Mouse (Mus musculus) spleen, postnatal 10 days (tissue): ENCODE measurements around the gene Gm20458.

Experiments
- DNase-seq, 2 experiments: peaks; one replicate each; pipeline ENCODE4 v3.0.0; 2021 to 2022; ENCODE audit warnings: low spot score in 2 of 2

Gm20458 gene

DNA sequence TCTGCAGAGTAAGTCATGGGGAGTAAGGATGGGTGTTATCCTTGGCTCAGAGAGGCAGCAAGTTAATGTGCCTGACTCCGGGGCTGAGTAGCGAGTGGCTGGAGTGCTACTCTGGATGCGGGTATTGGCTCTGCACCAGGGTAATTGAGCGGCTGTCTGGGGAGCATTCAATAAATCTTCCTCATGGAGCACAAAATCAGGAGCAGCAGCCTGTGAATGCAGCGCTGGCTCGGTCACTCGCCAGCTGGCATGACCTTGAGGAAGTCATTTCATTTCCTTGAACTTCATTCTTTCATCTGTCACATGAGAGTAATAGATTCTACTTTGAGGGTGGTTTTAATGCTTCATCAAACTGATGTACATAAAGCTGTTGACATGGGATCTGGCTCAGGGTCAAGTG is 39.7 kb downstream of the Gm20458 start:
- no peak for DNase-seq

DNA sequence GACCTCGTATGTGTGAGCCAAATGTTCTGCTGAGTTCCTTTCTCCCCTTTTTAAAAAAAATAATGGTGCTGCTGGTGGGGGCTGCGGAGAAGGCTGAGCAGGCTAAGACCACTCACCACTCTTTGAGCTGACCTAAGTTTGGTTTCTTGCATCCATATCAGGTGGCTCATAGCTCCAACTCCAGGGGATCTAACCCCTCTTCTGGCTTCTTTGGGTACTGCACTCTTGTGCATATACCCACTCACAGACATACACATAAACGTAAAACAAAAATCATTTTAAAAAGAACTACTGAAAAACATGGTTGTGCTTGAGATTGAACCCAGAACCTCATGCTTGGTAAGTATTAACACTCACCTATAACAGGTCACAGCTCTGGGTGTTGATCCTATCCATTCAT is 44.2 kb downstream of the Gm20458 start:
- DNase-seq: no peak

DNA sequence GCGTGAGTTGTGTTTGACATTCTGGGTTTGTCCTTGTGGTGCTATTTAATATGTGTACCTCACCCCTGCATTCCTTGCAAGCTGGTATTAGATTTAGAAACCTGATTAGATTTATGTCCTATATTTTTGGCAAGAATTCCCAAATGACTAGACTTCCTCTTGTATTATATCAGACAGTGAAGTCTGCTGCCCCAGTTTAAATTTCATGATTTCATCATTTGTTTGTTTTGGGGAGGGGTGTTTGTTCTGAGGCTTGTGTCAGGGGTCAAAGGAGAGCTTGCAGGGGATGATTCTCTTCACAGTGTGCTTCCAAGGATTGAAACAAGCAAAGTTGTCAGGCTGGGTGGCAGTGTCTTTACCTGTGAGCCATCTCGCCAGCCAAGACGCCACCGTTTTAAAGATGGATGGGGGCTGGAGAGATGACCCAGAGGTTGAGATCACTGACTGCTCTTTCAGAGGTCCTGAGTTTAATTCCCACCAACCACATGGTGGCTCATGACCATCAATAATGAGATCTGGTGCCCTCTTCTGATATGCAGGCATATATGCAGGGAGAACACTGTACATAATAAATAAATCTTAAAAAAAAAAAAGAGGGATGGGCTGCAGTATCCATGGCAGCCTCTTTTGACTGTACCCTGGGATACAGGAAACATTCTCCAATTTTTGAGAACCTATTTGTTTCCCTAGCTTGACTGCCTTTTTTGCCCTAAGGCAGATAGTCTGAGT is 45.0 kb downstream of the Gm20458 start:
- no peak for DNase-seq

DNA sequence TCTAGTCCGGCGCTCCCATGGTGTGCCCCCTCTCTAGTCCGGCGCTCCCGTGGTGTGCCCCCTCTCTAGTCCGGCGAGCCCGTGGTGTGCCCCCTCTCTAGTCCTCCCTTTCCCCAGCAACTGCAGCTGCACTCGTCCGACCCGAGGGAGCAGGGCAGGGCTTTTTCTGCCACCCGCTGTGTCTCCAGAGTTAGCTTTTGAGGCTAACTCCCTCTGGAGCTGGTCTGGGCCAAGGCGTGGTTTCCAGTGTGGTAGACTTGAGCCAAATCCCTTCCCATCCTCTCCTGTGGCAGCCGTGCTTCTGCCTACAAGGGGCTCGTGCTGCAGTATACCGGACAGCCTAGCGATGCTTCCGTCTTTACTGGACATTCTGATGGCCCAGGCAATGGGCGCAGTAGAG is 47.0 kb downstream of the Gm20458 start:
- no peak for DNase-seq

DNA sequence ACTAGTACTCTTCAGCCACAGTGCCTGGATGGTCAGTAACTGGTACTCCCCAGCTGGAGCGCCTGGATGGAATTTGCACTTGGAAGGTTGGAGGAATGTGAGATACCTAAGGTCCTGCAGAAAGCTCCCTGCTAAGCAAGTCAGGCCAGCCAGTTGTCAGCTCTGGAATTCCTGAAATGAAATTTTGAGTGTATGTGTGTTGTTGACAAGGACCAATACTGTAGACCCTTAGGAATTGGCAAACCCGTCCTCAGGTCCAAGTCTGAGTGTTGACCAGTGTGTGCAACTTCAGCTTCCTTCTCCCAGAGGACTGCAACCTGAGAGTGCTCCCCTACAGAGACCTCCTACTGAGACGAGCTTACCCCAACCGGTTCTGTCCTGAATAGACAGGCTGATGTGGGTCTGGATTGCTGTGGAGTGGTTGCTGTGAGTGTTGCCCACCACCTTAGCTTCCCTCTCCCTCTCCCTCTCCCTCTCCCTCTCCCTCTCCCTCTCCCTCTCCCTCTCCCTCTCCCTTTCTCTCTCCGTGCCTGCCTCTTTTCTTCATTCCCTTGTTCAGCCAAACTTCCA is 49.9 kb downstream of the Gm20458 start:
- DNase-seq: no peak

DNA sequence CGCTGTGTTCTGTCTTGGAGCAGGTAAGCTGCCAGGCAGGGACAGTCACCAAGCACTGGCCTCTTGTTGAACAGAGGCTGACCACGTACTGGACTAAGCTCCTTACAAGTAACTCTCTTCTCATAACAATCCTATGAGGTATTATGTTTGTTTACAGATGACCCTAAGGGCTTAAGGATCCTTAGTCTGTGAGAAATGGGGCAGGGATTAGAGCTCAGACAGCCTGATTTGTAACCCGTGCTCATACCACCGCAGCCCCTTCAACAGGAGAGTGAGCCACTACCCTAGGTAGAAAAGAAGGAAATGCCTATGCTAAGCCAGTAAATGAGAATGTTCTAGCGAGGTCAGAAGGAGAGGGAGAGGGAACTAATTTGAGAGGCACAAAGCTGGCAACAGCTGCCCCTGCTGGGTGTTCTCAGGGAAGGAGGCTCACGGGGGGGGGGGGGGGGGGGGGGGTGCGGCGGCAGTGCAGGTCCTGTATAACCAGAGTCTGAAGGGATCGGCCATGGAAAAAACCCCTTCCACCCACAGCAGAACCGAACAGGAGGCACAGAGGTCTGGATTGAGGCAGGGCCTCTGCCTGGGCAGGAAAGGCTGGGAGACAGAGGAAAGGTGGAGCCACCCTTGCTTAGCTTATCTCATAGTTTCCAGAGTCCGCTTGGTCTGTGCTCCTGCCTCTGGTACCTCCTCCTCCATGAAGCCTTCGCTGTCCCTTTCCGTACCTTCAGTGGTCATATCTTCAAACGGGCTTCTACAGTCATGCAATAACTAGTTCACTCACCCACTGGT is 51.5 kb downstream of the Gm20458 start:
- no peak for DNase-seq

DNA sequence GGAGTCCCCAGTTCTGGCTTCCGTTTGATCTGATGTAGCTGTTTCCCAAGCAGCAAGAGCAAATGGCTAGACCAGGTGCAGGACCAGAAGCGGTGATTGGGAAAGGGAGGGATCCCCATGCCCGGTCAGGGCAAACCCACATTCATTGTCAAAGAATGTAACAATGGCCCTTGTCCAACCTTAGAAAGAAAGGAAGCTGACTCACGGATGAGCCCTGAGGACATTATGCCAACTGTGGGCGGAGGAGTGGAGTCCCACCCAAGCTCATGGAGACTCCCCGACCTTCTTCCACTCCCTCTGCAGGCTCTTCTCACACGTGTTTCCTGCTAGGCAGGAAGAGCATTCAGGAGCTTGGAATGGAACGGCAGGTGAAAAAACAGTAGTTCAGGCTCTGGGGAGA is 52.6 kb downstream of the Gm20458 start:
- DNase-seq: no peak

DNA sequence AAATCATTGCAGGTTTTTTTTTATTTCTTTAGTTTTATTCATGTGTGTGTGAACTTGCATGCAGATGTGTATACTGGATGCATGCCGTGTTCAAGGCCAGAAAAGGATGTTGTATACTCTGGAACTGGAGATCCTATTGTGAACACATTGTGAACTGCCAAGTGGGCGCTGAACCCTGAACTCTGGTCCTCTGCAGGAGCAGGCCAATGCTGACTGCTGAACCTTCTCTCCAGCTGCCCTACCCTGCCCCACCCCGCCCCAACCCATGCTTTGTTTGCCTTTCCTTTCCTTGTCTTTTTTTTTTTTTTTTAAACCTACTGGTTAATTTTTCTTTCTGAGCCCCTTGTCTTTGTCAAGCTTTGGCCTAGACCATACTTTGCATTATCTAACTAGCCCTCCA is 54.1 kb downstream of the Gm20458 start:
- no peak for DNase-seq

DNA sequence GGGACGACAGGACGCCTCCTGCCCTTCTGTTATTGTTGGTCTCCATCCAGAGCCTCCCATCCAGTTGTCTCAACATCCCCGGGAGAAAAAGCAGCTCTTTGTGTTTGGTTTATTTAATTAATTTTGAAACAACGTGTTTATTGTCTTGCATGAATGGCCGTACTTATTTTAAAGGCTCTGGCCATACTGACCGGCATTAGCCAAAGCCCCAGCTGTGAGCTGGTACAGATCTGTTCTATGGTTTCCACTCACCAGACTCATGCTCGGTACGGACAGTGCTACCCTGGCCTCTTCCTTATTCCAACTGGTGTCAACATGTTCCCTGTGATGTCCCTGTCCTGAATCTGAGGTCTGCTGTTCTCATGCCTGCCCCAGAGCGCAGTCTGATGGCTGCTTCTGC is 55.1 kb downstream of the Gm20458 start:
- DNase-seq: no peak

DNA sequence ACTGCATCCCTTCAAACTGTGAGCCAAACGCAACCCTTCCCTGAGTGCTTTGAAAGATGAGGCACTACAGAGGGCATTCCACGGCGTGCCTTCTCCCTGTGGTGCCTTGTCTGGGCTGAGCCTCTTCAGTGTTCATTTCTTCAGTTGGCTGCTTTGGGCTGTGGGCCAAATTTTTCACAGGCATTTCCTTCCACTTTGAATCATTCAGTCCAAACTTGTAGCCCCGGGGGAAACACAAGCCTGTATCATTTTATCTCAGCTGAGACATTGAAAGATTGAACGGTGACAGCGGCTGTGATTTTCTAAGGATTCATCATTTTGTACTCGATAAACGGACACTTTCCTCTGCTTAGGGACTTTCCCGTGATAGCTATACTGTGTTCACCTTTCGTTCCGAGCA is 55.8 kb downstream of the Gm20458 start:
- DNase-seq: no peak

DNA sequence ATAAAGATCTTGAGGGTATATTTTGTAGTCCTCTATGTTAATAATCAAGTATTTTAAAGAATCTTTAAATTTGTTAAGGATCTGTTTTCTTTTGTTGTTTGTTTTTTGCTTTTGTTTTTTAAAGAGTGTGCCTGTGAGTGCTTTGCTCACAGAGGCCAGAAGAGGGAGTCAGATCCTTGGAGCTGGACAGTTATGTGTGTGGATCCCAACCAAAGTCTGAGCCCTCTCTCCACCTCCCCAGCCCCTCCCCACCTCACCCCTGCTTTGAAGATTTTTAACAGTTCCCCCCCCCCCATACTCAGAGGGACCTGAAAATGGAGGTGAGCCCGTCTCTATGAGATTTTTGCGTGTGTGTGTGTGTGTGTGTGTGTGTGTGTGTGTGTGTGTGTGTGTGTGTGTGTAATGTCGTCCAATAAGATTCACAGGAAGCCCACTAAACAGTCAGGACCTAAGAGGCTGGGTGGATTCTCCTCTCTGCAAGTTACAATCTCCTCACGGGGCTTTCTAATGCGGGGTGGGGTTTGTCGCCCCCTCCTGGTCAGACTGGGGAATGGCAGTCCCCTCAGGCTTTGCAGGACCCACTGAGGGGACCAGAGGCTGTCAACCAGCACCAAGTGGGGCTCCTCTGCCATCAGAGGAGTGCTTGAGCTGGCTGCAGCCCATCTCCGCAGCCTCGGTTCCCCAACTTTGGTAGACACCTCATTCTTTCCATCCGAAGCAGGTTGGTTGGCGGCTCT is 56.9 kb downstream of the Gm20458 start:
- DNase-seq: peak; percentile 42 to 63

DNA sequence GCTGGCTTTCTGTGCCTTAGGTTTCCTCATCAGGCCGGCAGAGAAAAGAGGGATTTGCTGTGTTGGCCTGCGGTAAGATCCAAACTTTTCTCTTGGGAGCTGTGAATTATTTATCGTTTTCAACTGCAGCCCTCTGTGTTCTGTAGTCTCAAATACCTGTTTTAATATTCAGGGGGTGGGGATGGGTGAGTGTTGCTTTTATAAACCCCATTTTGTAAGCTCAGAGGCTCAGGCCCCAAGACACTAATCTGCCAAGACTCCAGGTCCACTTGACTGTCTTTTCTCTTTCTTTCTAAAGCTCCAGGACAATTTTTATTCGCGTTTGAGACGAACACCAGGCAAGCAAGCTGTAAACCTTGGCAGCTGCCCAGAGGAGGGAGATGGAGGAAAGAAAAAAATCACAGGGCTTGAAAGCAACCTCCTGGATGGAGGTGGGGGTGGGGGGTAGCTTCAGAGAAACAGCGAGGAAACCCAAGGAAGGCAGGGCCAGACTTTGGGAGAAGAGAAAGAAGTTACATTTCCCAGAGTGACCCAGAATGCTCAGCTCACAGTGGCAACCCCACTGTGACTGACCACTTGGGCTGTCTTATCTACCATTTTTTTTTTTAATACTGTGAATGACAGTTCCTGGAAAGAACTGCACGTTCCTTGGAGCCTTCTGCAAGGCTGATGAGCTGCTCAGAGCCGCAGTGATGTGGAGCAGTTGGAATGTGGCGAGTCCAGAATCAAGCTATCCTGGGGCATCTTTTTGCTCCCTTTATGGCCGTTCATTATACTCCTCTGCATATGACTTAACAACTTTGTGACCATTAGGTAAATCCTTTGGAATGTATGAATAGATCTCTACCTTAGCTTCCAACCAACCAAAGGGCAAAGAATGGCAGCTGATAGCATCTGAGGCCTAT is 57.8 kb downstream of the Gm20458 start:
- no peak for DNase-seq

DNA sequence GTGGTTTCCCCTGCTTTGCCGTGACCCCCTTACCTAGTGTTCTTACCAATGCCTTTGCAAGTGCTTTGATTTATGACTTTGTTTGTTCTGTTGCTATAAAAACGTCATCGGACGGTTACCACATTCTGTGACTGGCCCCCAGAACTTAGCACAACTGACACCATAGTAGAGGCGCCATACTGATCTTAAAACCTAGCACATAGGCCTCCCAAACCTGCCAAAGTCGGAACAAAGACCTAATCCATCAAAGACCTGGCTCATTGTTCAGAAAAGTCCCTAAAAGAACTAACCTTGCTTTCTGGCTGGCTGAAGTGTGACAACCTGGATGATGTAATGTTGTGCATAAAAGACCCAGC is 58.4 kb downstream of the Gm20458 start:
- DNase-seq: no peak

DNA sequence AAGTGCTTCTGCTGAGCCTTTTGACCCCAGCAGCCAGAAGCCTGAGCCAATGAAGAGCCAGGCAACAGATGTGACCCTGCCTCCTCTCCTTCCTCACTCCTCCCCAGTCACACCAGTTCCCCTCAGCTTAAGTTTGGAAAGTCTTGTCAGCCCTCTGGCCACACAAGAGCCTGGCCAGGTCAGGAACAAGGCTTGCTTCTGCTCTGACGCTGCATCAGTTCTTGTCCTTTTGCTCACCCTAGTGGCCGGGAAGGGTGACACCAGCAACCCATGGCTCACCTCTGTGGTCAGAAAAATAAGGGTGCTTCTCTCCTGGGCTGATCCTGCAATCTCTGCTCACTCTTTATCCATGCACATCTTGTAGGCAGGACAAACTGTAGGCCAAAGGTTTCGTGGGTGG is 60.0 kb downstream of the Gm20458 start:
- DNase-seq: peak; percentile 26 to 65

DNA sequence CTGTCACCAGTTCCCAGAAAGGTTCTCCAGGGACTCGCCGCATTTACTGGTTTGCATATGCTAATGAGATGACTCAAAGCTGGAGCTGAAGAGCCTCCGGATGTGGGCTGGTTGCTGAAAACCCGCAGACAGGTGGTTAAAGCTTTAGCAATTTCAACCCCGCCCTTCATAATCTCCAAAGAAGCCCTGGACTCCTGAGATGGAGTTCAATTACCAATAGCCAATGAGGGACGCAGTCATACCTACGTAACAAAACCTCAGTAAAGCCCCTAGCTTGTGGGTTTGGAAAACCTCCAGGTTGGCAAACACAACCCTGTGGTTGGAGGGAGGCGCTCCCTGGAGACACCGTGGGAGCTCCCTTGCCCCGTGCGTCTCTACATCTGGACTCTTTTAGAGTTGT is 61.1 kb downstream of the Gm20458 start:
- peak; percentile 20 to 63 for DNase-seq

DNA sequence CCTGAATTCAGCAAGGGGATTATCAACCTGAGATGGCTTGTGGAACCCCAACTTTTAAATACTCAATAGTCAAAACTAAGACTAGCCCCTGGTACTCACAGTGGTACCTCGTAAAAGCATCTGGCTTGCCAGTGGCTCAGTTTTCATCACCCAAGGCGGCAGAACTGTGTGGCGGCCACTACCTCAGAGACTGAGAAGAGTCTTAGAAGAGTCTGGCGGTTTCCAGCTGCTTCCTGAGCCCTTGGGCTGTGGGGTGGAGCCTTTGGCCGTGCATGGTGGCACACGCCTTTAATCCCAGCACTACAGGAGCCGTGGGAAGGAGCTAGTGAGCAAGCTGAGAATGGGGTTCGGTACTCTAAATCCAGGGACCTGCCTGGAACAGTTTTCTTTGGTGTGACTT is 61.5 kb downstream of the Gm20458 start:
- DNase-seq: peak in 1 of 2 experiments; percentile 33

DNA sequence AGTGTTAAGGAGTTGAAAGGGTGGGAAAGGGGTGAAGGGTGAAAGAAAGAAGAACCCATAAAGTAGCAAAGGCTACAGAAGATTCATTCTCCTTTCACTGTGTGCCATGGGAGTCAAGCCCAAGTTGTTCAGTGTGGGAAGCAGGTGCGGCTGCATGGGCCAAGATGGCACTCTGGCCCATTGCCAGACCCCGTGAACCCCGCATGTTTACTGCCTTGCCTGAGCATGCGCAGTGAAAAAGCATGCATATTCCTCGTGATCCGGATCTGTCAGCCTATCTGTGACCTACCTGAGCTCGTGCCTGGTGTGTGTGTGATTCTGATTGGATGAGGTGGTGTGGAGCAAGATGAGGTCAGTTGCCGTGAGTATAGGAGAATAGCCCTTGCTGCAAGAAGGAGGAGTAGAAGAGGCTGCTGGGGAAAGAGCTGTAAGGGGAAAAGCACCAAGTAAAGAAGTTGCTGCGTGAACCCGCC is 62.6 kb downstream of the Gm20458 start:
- DNase-seq: no peak

DNA sequence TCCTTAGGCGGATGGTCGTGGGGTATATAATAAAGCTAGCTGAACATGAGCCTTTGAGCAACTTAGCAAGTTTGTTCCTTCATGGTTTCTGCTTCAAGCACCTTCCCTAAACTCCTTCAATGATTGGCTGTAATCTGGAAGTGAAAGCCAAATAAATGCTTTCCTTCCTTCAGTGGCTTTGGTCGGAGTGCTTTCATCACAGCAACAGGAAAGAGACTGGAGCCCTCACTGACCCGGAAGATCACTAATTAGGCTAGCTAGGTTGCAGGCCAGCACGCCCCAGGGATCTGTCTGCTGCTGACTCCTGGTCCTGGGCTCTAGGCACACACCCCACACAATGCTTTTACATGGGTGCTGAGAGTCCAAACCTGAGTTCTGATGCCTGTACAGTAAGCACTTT is 67.8 kb downstream of the Gm20458 start:
- no peak for DNase-seq

DNA sequence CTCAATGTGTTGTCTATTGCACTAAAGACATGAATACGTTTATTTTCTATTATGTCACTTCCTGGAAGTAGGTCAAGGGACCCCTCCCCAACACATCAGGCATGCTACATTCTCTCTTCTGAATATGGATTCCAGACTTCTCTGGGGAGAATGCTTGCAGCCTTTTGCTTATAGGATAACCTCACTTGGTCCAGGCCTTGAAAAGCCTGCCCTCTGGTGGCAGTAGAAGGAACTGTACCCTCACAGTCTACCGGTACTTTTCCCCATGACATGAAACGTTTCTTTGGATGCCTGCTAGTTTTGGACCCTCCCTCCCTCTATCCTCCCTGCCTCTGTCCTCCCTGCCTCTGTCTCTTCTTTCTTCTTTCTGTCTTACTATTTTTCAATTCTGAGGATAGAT is 70.4 kb downstream of the Gm20458 start:
- peak; percentile 61 to 83 for DNase-seq

DNA sequence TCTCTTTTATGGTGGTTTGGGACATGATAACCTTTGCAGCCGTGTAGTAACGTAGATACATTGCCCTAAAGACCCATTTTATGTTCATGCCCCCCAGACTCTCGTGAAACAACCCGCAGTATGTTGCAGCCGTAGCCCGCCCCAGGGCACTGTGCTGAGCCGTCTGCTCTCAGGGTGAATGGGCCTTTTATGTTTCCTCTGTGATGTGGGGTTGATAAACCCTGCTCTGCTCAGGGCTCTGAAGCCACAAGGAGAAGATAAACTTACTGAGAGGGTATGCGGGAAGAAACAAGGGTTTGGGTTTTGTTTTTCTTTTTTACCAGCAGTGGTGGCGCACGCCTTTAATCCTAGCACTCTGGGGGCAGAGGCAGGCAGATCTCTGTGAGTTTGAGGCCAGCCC is 73.5 kb downstream of the Gm20458 start:
- no peak for DNase-seq

DNA sequence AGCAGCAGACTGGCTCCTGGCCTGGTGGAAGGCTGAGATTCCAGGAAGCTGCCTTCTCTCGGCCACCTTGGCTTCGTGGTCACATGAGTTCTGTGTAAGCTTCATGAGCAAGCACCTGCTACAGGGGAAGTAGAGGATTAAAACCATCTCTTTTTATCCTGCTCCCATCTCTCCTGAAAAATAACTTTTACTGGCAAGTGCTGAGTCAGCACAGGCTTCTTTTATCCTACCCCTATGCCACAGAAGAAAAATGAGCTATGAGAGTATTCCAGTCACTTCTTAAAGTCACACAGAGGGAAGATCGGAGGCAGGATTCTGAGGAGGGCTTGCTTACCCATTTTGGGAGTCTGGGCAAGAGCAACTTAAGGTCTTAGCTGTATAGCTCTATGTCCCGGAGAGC is 76.2 kb downstream of the Gm20458 start:
- DNase-seq: no peak
